Mouse (Mus musculus) thymus, adult 2 months (tissue): ENCODE measurements at regions not wholly inside any gene's neighbourhood (a gene's known extent, or its start where the extent isn't known, plus 50 kb on each side); places are given as distances from the start of the nearest gene placed in this dataset.

Source experiments
- DNase-seq: peaks from one replicate; pipeline ENCODE4 v3.0.0; 2021
- H3K27ac ChIP-seq: fragments of 200-500 bp; 2 replicates; pipeline ENCODE4 v1.5.1; 2012; ENCODE audit warnings: low read length, control low read depth; ENCODE audit not compliant: control insufficient read depth, insufficient read depth
- H3K27me3 ChIP-seq: fragments of 200-500 bp; 2 replicates; pipeline ENCODE4 v1.6.1; 2012; ENCODE audit warnings: mild to moderate bottlenecking, low read length, moderate library complexity, mixed read lengths; ENCODE audit not compliant: control insufficient read depth, insufficient read depth
- H3K36me3 ChIP-seq: fragments of 200-500 bp; 2 replicates; pipeline ENCODE4 v1.6.1; 2012; ENCODE audit warnings: mild to moderate bottlenecking, low read length, moderate library complexity; ENCODE audit not compliant: control insufficient read depth, insufficient read depth
- H3K4me1 ChIP-seq: fragments of 200-500 bp; replicated peaks from 2 replicates; pipeline ENCODE4 v1.6.1; 2012; ENCODE audit warnings: low read length; ENCODE audit not compliant: control insufficient read depth, insufficient read depth
- H3K4me3 ChIP-seq: fragments of 200-500 bp; 2 replicates; pipeline ENCODE4 v1.5.1; 2012; ENCODE audit warnings: mild to moderate bottlenecking, low read length, control low read depth, moderate library complexity; ENCODE audit not compliant: control insufficient read depth, insufficient read depth
- CTCF ChIP-seq: fragments of 200-500 bp; IDR thresholded peaks from 2 replicates; pipeline ENCODE4 v1.5.1; 2012; ENCODE audit warnings: mild to moderate bottlenecking, control low read depth, low read length, moderate library complexity, borderline replicate concordance; ENCODE audit not compliant: control insufficient read depth, poor library complexity, insufficient read depth; ENCODE audit errors: extremely low read depth
- POLR2A ChIP-seq: fragments of 200-500 bp; IDR thresholded peaks from 2 replicates; pipeline ENCODE4 v1.6.1; 2012; ENCODE audit warnings: mild to moderate bottlenecking, low read length, control low read depth, moderate library complexity; ENCODE audit not compliant: control insufficient read depth, poor library complexity, insufficient read depth; ENCODE audit errors: extremely low read depth
- WGBS: fragments of 180-500 bp; shearing (Covaris S2); methylation state at CpG from one replicate; pipeline ENCODE4 v1.1.7; 2018; 5-methylcytosine and 5-hydroxymethylcytosine counted together

- DNase-seq, result no peak
- Histone ChIP-seq H3K36me3 (no peaks in the 10 kb centered on the region), H3K4me1 (no peaks in the 10 kb centered on the region), H3K27me3 (no peaks in the 10 kb centered on the region), H3K4me3 (no peak overlapping the region), H3K27ac (no peak overlapping the region)
- WGBS, result 84% methylated on average over 5 of the region's 5 CpGs
- TF ChIP-seq CTCF, result no peak
- no peak for TF ChIP-seq POLR2A
Measured at GRCm38 (mm10) chr5:50570701-50571100, 511.9 kb upstream of the Adgra3 start.

- Histone ChIP-seq H3K27ac (no peak overlapping the region), H3K4me1 (no peaks in the 10 kb centered on the region), H3K27me3 (no peaks in the 10 kb centered on the region), H3K36me3 (no peaks in the 10 kb centered on the region), H3K4me3 (no peak overlapping the region)
- no peak for TF ChIP-seq POLR2A
- no peak for TF ChIP-seq CTCF
- DNase-seq, result no peak
Measured at GRCm38 (mm10) chr5:50551125-50551524, 492.3 kb upstream of the Adgra3 start.

DNA sequence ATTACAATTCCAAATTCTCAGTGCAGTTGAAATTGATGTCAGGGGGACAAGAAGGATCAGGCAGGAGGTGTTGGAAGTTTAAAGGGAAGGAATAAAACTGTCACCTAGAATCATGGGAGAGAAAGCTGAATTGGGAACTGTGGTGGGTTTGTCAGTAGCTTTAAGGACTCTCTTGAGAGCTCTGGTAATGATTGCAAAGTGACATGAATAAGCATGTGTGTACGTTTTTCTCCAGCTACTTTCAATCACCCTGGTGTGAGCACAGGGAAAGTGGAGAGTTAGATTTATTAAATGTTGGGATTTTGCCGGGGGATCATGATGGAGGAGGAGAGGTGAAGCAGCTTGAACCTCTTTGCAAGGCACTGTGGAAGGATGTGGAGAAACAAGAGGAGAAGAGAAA lies 453.7 kb upstream of the Adgra3 start:
- TF ChIP-seq CTCF, result no peak
- WGBS, result 85% methylated on average over 2 of the region's 2 CpGs
- no peaks in the 10 kb centered on the region for H3K36me3 ChIP-seq

DNA sequence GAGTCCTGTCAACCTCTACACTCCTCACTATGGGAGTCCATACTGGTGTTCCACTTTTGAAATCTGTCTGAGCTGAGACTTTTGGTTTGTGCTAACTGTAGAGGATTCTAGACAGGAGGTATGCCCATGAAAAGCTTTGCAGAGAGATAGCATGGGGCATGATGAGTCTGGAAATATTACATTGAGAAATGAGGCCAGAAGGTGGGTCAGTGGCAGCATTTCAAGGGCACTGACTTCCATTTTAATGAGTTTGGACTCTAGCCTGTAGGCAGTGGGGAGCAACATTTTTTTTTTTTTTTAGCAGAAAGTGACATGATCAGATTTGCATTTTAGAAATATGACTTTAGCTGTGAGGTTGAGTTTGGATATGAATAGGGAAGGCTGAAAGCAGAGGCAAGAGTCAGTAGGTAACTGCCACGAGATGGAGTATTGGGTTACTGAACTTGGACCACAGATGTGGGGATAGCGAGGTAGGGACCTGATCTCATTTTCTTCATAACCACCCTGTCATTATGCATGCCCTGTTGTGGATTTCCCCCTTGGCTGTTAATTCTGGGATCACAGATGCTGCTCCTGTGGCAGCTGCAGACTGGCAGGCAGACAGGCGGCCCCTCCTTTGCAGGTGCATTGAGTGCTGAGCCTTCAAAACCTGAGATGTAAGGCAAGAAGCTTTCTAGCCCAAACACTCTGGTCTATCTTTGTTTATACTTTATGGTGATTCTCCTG lies 451.1 kb upstream of the Adgra3 start:
- no peak for DNase-seq
- TF ChIP-seq POLR2A (no peak), CTCF (no peak)
- H3K4me3 ChIP-seq, result no peak overlapping the region
- no peaks in the 10 kb centered on the region for H3K36me3 ChIP-seq
- no peaks in the 10 kb centered on the region for H3K27me3 ChIP-seq
- H3K27ac ChIP-seq, result no peak overlapping the region
- 85% methylated on average over 3 of the region's 3 CpGs for WGBS
- no peaks in the 10 kb centered on the region for H3K4me1 ChIP-seq

More for the DNA sequence above, 453.7 kb upstream of the Adgra3 start:
- no peak for DNase-seq
- Histone ChIP-seq H3K27me3 (no peaks in the 10 kb centered on the region), H3K4me3 (no peak overlapping the region), H3K27ac (no peak overlapping the region), H3K4me1 (no peaks in the 10 kb centered on the region)

DNA sequence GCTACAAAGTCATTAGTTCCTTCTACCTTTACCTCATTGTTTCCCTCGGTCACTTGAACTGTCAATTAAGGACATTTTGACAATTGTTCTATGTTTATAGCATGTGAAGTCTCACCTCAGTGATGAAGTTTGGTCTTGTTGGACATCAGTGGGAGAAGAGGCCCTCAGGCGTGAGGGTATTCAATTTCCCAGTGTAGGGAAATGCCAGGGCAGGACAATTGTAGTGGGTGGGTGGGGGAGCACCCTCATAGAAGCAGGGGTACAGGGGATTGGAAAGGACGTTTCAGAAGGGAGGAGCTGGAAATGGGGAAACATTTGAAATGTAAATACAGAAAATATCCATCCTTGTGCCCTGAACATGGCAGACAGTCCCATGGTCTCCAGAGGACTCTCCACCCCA lies 431.4 kb upstream of the Adgra3 start:
- Histone ChIP-seq H3K36me3 (no peaks in the 10 kb centered on the region), H3K4me3 (no peak overlapping the region), H3K27ac (no peak overlapping the region), H3K4me1 (no peaks in the 10 kb centered on the region), H3K27me3 (no peaks in the 10 kb centered on the region)
- TF ChIP-seq CTCF (no peak), POLR2A (no peak)
- WGBS, result 77% methylated on average over 3 of the region's 3 CpGs
- no peak for DNase-seq

- no peak overlapping the region for H3K27ac ChIP-seq
- H3K27me3 ChIP-seq, result no peaks in the 10 kb centered on the region
- no peak for TF ChIP-seq CTCF
- TF ChIP-seq POLR2A, result no peak
- DNase-seq, result peak; percentile 1
- no peaks in the 10 kb centered on the region for H3K36me3 ChIP-seq
- 16% methylated on average over 3 of the region's 3 CpGs for WGBS
- no peaks in the 10 kb centered on the region for H3K4me1 ChIP-seq
- no peak overlapping the region for H3K4me3 ChIP-seq
Measured at GRCm38 (mm10) chr5:50476985-50477384, 418.2 kb upstream of the Adgra3 start.

GRCm38 (mm10) chr5:50461491-50461890 lies 402.7 kb upstream of the Adgra3 start:
- DNase-seq, result no peak
- Histone ChIP-seq H3K27ac (no peak overlapping the region), H3K27me3 (no peaks in the 10 kb centered on the region), H3K4me1 (no peaks in the 10 kb centered on the region), H3K36me3 (no peaks in the 10 kb centered on the region), H3K4me3 (no peak overlapping the region)
- TF ChIP-seq POLR2A (no peak), CTCF (no peak)
- WGBS, result 92% methylated on average over 3 of the region's 3 CpGs
